Mouse (Mus musculus) kidney, adult 2 months (tissue): ENCODE measurements around the gene C8g.

Source experiments
- CTCF ChIP-seq: fragments of 200-500 bp; conservative IDR thresholded peaks from 2 replicates; pipeline ENCODE4 v1.5.1; 2011; ENCODE audit warnings: low read depth, mild to moderate bottlenecking, control low read depth, low read length, moderate library complexity, mixed read lengths; ENCODE audit not compliant: insufficient read depth, insufficient read length
- POLR2A ChIP-seq: fragments of 200-500 bp; IDR thresholded peaks from one replicate; pipeline ENCODE4 v1.6.1; 2011; ENCODE audit warnings: low read depth, low read length, control low read depth

DNA sequence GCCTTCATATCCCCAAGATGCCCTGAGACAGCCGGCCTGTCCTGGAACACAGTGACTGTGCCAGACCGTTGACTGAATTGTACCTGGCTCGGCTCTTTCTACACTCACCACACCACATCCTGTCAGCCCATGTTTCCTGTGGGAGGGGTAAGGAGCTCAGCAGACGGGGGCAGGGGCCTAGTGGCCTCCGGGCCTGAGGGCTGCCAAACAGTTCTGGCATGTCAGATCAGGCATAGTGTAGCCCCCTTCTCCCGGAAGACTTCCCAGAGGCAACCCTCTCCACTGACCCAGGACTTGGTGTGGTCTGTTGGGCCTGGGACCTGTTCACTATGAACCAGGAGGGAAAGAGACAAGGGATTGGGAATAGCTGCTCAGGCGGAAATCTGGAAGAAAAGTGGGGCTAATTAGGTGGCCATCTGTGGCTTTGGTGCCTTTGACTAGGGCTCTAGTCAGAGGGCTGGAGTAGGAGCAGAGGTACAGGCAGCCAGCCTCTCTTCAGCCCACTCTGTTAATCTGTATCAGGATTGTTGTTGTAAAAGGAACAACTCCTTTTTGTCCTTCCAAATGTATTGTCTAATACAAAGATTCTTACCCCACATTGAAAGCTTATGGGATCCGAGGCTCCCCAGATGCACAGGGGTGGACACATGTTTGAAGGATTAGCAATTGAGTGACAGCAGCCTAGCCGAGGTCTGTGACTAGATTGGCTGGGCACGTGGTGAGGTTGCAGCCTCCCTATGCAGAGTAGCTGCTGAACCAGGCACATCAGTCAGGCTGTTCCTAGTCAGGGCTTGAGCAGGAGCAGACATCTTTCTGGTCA, 35.5 kb downstream of the C8g start:
- no peak for TF ChIP-seq CTCF
- TF ChIP-seq POLR2A = no peak
